Mouse (Mus musculus): ENCODE measurements at regions not wholly inside any gene's neighbourhood (a gene's known extent, or its start where the extent isn't known, plus 50 kb on each side); places are given as distances from the start of the nearest gene placed in this dataset.

DNA sequence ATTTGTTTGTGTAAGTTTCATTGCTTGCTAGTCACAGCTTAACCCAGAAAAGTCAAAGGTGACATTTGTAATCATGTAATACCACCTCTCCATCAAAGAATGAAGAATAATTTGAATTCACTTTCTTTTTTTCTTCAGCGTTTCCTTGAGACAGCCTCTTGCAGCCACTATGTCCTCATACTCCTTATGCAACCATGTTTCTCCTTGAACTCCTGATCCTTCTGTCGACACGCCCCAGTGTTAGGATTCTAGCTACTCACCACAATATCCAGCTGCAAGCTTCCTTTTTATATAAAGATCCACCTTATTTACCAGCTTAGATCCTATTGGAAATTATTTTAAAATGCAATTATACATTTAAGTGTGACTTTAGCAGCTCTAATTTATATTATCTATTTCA is 274.3 kb downstream of the Arl4a start:
- Histone ChIP-seq H3K4me1 (ENCODE audit: control insufficient read depth in 2 of 2, insufficient read depth in 2 of 2, low read length in 2 of 2, poor library complexity in 1 of 2) (no peaks in the 10 kb centered on the region), H3K27ac (ENCODE audit: insufficient read depth, low read depth, low read length, poor library complexity, severe bottlenecking) (no peak overlapping the region), H3K4me3 (ENCODE audit: insufficient read depth in 1 of 2, low read depth in 1 of 2, low read length in 2 of 2, poor library complexity in 1 of 2, severe bottlenecking in 1 of 2) (no peak overlapping the region), H3K9me3 (ENCODE audit: control insufficient read depth, insufficient read depth, low read depth, low read length) (no peaks in the 10 kb centered on the region), H3K9ac (ENCODE audit: insufficient read depth, low read depth, low read length, poor library complexity, severe bottlenecking) (no peak overlapping the region), H3K36me3 (ENCODE audit: control insufficient read depth, insufficient read depth, low read length, poor library complexity, severe bottlenecking) (no peaks in the 10 kb centered on the region)
- TF ChIP-seq CHD2 (IDR thresholded peaks at IDR 0.05; ENCODE audit: low read depth, low read length): no peak
- TF ChIP-seq ZC3H11A (IDR thresholded peaks at IDR 0.05; ENCODE audit: borderline replicate concordance, low read depth, low read length): no peak
- TF ChIP-seq HCFC1 (IDR thresholded peaks at IDR 0.05; ENCODE audit: borderline replicate concordance, insufficient read depth, low read length): no peak
- no peak for TF ChIP-seq ZNF384 (IDR thresholded peaks at IDR 0.05; ENCODE audit: low read depth, low read length)
- TF ChIP-seq MAFK (IDR thresholded peaks at IDR 0.05; ENCODE audit: insufficient read depth, low read depth, low read length): no peak
- no peak for DNase-seq (ENCODE audit: low read depth, low spot score)
- in situ Hi-C loops (cut with MboI; ENCODE audit: low sequenced_read_pairs in 2 of 2, unreplicated experiment in 2 of 2): no loop called here

DNA sequence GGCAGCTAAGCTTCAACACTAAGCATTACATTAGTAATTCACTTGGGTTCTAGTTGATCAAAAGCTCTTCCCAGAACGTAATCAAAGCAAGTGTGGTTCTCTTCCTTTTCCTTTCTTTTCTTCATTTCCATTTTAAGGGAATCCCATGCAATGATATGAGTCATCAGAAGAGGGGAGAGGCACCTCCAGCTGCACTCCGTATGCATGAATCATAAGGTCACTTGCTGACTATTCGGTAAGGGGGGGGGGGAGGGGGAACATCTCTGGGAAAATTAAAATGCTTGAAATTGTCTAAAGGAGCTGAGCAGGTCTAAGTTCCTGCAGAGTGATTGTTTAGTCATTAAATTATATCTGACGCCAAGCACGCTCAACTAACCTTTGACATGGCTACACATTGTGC is 275.9 kb downstream of the Arl4a start:
- Histone ChIP-seq H3K4me1 (ENCODE audit: control insufficient read depth in 2 of 2, insufficient read depth in 2 of 2, low read length in 2 of 2, poor library complexity in 1 of 2) (no peaks in the 10 kb centered on the region), H3K36me3 (ENCODE audit: control insufficient read depth, insufficient read depth, low read length, poor library complexity, severe bottlenecking) (no peaks in the 10 kb centered on the region), H3K27ac (ENCODE audit: insufficient read depth, low read depth, low read length, poor library complexity, severe bottlenecking) (no peak overlapping the region), H3K9me3 (ENCODE audit: control insufficient read depth, insufficient read depth, low read depth, low read length) (no peaks in the 10 kb centered on the region), H3K9ac (ENCODE audit: insufficient read depth, low read depth, low read length, poor library complexity, severe bottlenecking) (no peak overlapping the region), H3K4me3 (ENCODE audit: insufficient read depth in 1 of 2, low read depth in 1 of 2, low read length in 2 of 2, poor library complexity in 1 of 2, severe bottlenecking in 1 of 2) (no peak overlapping the region)
- in situ Hi-C loops (cut with MboI; ENCODE audit: low sequenced_read_pairs in 2 of 2, unreplicated experiment in 2 of 2): no loop called here
- no peak for TF ChIP-seq HCFC1 (IDR thresholded peaks at IDR 0.05; ENCODE audit: borderline replicate concordance, insufficient read depth, low read length)
- no peak for TF ChIP-seq CHD2 (IDR thresholded peaks at IDR 0.05; ENCODE audit: low read depth, low read length)
- no peak for TF ChIP-seq ZNF384 (IDR thresholded peaks at IDR 0.05; ENCODE audit: low read depth, low read length)
- TF ChIP-seq MAFK (IDR thresholded peaks at IDR 0.05; ENCODE audit: insufficient read depth, low read depth, low read length): no peak
- no peak for TF ChIP-seq ZC3H11A (IDR thresholded peaks at IDR 0.05; ENCODE audit: borderline replicate concordance, low read depth, low read length)
- DNase-seq (ENCODE audit: low read depth, low spot score): no peak

DNA sequence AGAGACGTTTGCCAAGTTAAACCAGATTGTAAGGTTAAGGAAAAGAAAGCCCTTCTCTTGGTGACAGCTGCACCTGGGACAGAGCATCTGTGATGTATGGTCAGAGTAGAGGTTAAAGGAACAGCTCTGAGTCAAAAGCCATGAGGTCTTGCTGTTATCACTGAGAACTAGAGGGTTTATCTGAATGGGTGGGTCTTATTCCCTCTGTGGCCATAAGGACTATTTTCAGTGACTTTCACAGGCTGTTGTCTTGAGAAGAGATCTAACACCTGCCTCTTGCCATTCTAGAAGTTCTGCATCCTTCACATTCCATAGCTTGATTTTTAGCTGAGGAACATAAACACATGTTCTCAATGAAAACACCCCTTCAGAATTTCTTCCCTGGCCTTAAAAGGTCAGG is 276.5 kb downstream of the Arl4a start:
- Histone ChIP-seq H3K4me3 (ENCODE audit: insufficient read depth in 1 of 2, low read depth in 1 of 2, low read length in 2 of 2, poor library complexity in 1 of 2, severe bottlenecking in 1 of 2) (no peak overlapping the region), H3K27ac (ENCODE audit: insufficient read depth, low read depth, low read length, poor library complexity, severe bottlenecking) (no peak overlapping the region), H3K9ac (ENCODE audit: insufficient read depth, low read depth, low read length, poor library complexity, severe bottlenecking) (no peak overlapping the region), H3K9me3 (ENCODE audit: control insufficient read depth, insufficient read depth, low read depth, low read length) (no peaks in the 10 kb centered on the region), H3K4me1 (ENCODE audit: control insufficient read depth in 2 of 2, insufficient read depth in 2 of 2, low read length in 2 of 2, poor library complexity in 1 of 2) (no peaks in the 10 kb centered on the region), H3K36me3 (ENCODE audit: control insufficient read depth, insufficient read depth, low read length, poor library complexity, severe bottlenecking) (no peaks in the 10 kb centered on the region)
- DNase-seq (ENCODE audit: low read depth, low spot score): no peak
- TF ChIP-seq MAFK (IDR thresholded peaks at IDR 0.05; ENCODE audit: insufficient read depth, low read depth, low read length) (no peak), ZC3H11A (IDR thresholded peaks at IDR 0.05; ENCODE audit: borderline replicate concordance, low read depth, low read length) (no peak), HCFC1 (IDR thresholded peaks at IDR 0.05; ENCODE audit: borderline replicate concordance, insufficient read depth, low read length) (no peak), CHD2 (IDR thresholded peaks at IDR 0.05; ENCODE audit: low read depth, low read length) (no peak), ZNF384 (IDR thresholded peaks at IDR 0.05; ENCODE audit: low read depth, low read length) (no peak)
- in situ Hi-C loops (cut with MboI; ENCODE audit: low sequenced_read_pairs in 2 of 2, unreplicated experiment in 2 of 2): no loop called here

DNA sequence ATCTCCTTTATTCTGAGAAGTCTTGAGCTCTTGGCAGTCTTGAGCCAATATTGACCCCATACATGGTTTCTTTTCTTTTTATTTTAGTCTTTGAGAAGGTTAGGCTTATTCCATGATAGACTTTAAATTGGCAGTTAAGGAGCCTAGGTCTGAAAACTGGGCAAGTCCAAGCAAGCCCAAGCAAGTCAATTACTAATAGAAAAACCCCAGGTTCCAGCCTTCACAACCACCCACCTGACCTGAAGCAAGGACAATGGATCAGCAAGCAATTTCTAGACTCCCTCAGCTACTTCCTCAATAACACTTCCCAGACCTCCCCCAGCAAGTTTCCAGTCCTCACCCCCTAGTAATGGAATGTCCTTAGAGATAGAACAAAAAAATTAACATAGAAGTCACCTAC is 279.9 kb downstream of the Arl4a start:
- no peak overlapping the region for H3K9ac ChIP-seq (ENCODE audit: insufficient read depth, low read depth, low read length, poor library complexity, severe bottlenecking)
- in situ Hi-C loops (cut with MboI; ENCODE audit: low sequenced_read_pairs in 2 of 2, unreplicated experiment in 2 of 2): no loop called here
- no peak overlapping the region for H3K4me3 ChIP-seq (ENCODE audit: insufficient read depth in 1 of 2, low read depth in 1 of 2, low read length in 2 of 2, poor library complexity in 1 of 2, severe bottlenecking in 1 of 2)
- no peaks in the 10 kb centered on the region for H3K9me3 ChIP-seq (ENCODE audit: control insufficient read depth, insufficient read depth, low read depth, low read length)
- H3K4me1 ChIP-seq (ENCODE audit: control insufficient read depth in 2 of 2, insufficient read depth in 2 of 2, low read length in 2 of 2, poor library complexity in 1 of 2): no peaks in the 10 kb centered on the region
- H3K36me3 ChIP-seq (ENCODE audit: control insufficient read depth, insufficient read depth, low read length, poor library complexity, severe bottlenecking): no peaks in the 10 kb centered on the region
- TF ChIP-seq MAFK (IDR thresholded peaks at IDR 0.05; ENCODE audit: insufficient read depth, low read depth, low read length): no peak
- no peak for TF ChIP-seq ZNF384 (IDR thresholded peaks at IDR 0.05; ENCODE audit: low read depth, low read length)
- TF ChIP-seq HCFC1 (IDR thresholded peaks at IDR 0.05; ENCODE audit: borderline replicate concordance, insufficient read depth, low read length): no peak
- no peak for TF ChIP-seq ZC3H11A (IDR thresholded peaks at IDR 0.05; ENCODE audit: borderline replicate concordance, low read depth, low read length)
- no peak for TF ChIP-seq CHD2 (IDR thresholded peaks at IDR 0.05; ENCODE audit: low read depth, low read length)
- DNase-seq (ENCODE audit: low read depth, low spot score): no peak
- H3K27ac ChIP-seq (ENCODE audit: insufficient read depth, low read depth, low read length, poor library complexity, severe bottlenecking): no peak overlapping the region

DNA sequence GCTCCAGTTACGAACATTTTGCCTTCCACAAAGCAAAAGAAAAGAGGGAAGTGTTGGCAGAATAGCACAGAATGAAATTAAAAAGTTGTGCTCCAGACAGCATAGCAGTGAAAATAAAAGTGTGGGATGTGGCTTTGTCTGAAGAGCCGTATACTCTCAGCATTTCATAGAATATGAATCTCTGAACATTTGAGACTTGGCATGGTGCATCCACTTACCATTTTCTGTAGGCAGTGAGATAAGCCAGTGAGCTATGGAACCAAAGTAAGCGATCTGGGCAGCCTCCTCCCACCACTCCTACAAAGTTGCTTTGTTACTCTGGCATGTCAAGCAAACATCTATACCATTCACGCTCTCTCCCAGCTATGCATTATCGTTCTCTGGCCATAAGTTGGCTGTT is 286.0 kb downstream of the Arl4a start:
- H3K27ac ChIP-seq (ENCODE audit: insufficient read depth, low read depth, low read length, poor library complexity, severe bottlenecking): no peak overlapping the region
- no peak for DNase-seq (ENCODE audit: low read depth, low spot score)
- no peaks in the 10 kb centered on the region for H3K4me1 ChIP-seq (ENCODE audit: control insufficient read depth in 2 of 2, insufficient read depth in 2 of 2, low read length in 2 of 2, poor library complexity in 1 of 2)
- H3K4me3 ChIP-seq (ENCODE audit: insufficient read depth in 1 of 2, low read depth in 1 of 2, low read length in 2 of 2, poor library complexity in 1 of 2, severe bottlenecking in 1 of 2): no peak overlapping the region
- no peaks in the 10 kb centered on the region for H3K36me3 ChIP-seq (ENCODE audit: control insufficient read depth, insufficient read depth, low read length, poor library complexity, severe bottlenecking)
- TF ChIP-seq CHD2 (IDR thresholded peaks at IDR 0.05; ENCODE audit: low read depth, low read length): no peak
- TF ChIP-seq HCFC1 (IDR thresholded peaks at IDR 0.05; ENCODE audit: borderline replicate concordance, insufficient read depth, low read length): no peak
- TF ChIP-seq ZC3H11A (IDR thresholded peaks at IDR 0.05; ENCODE audit: borderline replicate concordance, low read depth, low read length): no peak
- TF ChIP-seq MAFK (IDR thresholded peaks at IDR 0.05; ENCODE audit: insufficient read depth, low read depth, low read length): no peak
- no peaks in the 10 kb centered on the region for H3K9me3 ChIP-seq (ENCODE audit: control insufficient read depth, insufficient read depth, low read depth, low read length)
- H3K9ac ChIP-seq (ENCODE audit: insufficient read depth, low read depth, low read length, poor library complexity, severe bottlenecking): no peak overlapping the region
- in situ Hi-C loops (cut with MboI; ENCODE audit: low sequenced_read_pairs in 2 of 2, unreplicated experiment in 2 of 2): no loop called here
